Mouse (Mus musculus): Measurements from ENCODE around the gene Gpr132. TPM values are rescaled to one million over a fixed set of nuclear protein-coding genes. Genes with fewer than 3 reads are reported as not detected.
A peak's percentile ranks its signal among the peaks of the same experiment; 100 is the strongest.

The Gpr132 gene
- total and polyA plus RNA-seq, 3 experiments = 5.4 to 6.5 TPM; not detected in 1

GRCm38 (mm10) chr12:112821974-112822373 lies 46.1 kb downstream of the Gpr132 start:
- Histone ChIP-seq H3K27me3 (ENCODE audit: control insufficient read depth in 1 of 2, insufficient read depth in 2 of 2, low read length in 2 of 2) (no peaks in the 10 kb centered on the region), H3K36me3 (ENCODE audit: control insufficient read depth in 1 of 2, insufficient read depth in 2 of 2, low read length in 2 of 2) (peaks cover 51 to 58% of the 10 kb centered on the region in 2 experiments), H3K4me1 (ENCODE audit: control insufficient read depth in 1 of 2, insufficient read depth in 2 of 2, low read length in 2 of 2) (peaks cover 21 to 36% of the 10 kb centered on the region in 2 experiments), H3K9me3 (replicated peaks; ENCODE audit: insufficient read depth, low read length) (no peaks in the 10 kb centered on the region), H3K27ac (ENCODE audit: control insufficient read depth, low read depth, low read length) (no peak overlapping the region), H3K9ac (ENCODE audit: control insufficient read depth, low read depth, low read length, poor library complexity, severe bottlenecking) (no peak overlapping the region), H3K79me2 (ENCODE audit: control insufficient read depth, insufficient read depth, low read length, poor library complexity) (peaks cover 64% of the 10 kb centered on the region), H3K4me3 (ENCODE audit: control insufficient read depth in 1 of 2, insufficient read depth in 1 of 2, low read depth in 2 of 2, low read length in 2 of 2) (no peak overlapping the region)
- TF ChIP-seq POLR2AphosphoS5 (IDR thresholded peaks at IDR 0.05; ENCODE audit: borderline replicate concordance, low read depth, low read length) (0 out of 2 replicates have a peak, but pooled peaks have one; percentile 13), MAFK (IDR thresholded peaks at IDR 0.05; ENCODE audit: borderline replicate concordance, low read depth, low read length) (no peak), E2F4 (IDR thresholded peaks at IDR 0.05; ENCODE audit: borderline replicate concordance, low read depth, low read length) (no peak), KAT2A (conservative IDR thresholded peaks at IDR 0.05; ENCODE audit: low read depth, low read length) (no peak), TCF12 (IDR thresholded peaks at IDR 0.05; ENCODE audit: low read depth, low read length) (no peak)
- DNase-seq (ENCODE audit: low read depth, low spot score) = peak; percentile 61

- DNase-seq (ENCODE audit: low read depth, low spot score) = no peak
- H3K4me3 ChIP-seq (ENCODE audit: control insufficient read depth in 1 of 2, insufficient read depth in 1 of 2, low read depth in 2 of 2, low read length in 2 of 2) = no peak overlapping the region
- no peaks in the 10 kb centered on the region for H3K9me3 ChIP-seq (replicated peaks; ENCODE audit: insufficient read depth, low read length)
- peaks cover 20 to 29% of the 10 kb centered on the region in 2 experiments for H3K4me1 ChIP-seq (ENCODE audit: control insufficient read depth in 1 of 2, insufficient read depth in 2 of 2, low read length in 2 of 2)
- no peaks in the 10 kb centered on the region for H3K27me3 ChIP-seq (ENCODE audit: control insufficient read depth in 1 of 2, insufficient read depth in 2 of 2, low read length in 2 of 2)
- TF ChIP-seq MAX (IDR thresholded peaks at IDR 0.05; ENCODE audit: low read length) (no peak), RAD21 (IDR thresholded peaks at IDR 0.05; ENCODE audit: low read depth, low read length) (no peak), E2F4 (IDR thresholded peaks at IDR 0.05; ENCODE audit: borderline replicate concordance, low read depth, low read length) (no peak)
- no peak overlapping the region for H3K9ac ChIP-seq (ENCODE audit: control insufficient read depth, low read depth, low read length, poor library complexity, severe bottlenecking)
- no peak overlapping the region for H3K27ac ChIP-seq (ENCODE audit: control insufficient read depth, low read depth, low read length)
- H3K36me3 ChIP-seq (ENCODE audit: control insufficient read depth in 1 of 2, insufficient read depth in 2 of 2, low read length in 2 of 2) = peaks cover 44 to 53% of the 10 kb centered on the region in 2 experiments
- peaks cover 57% of the 10 kb centered on the region for H3K79me2 ChIP-seq (ENCODE audit: control insufficient read depth, insufficient read depth, low read length, poor library complexity)
Observed at GRCm38 (mm10) chr12:112821216-112821615, 46.8 kb downstream of the Gpr132 start.

DNA sequence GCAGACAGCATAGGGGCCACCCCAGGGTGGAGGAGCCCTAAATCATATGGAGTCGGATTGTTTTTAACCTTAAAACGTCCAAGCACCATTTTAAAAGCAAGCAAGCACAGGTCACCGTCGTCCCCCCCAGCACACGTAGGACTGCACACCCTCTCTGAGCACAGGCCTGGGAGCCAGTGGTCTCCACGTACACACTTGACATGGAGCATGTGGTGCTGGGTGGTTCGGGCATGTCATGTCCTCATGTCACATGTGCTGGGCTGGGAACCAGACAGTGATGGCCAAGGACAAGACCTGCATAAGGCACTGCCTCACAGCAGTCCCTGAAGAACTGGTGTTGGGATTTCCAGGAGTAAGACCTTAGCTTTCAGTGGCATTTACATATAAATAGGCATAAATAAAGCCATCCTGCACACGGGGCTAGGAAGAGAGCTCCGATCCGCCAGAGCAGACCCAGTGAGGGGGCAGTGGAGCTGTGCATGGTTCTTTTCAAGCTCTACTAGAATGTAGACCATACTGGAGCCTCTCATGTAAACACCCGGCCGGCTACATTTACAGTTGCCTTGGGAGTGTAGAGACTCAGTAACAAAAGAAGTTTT lies 47.5 kb downstream of the Gpr132 start:
- Histone ChIP-seq H3K4me1 (ENCODE audit: control insufficient read depth in 1 of 2, insufficient read depth in 2 of 2, low read length in 2 of 2) (peaks cover 20 to 23% of the 10 kb centered on the region in 2 experiments), H3K36me3 (ENCODE audit: control insufficient read depth in 1 of 2, insufficient read depth in 2 of 2, low read length in 2 of 2) (peaks cover 36 to 46% of the 10 kb centered on the region in 2 experiments), H3K27ac (ENCODE audit: control insufficient read depth, low read depth, low read length) (no peak overlapping the region), H3K4me3 (ENCODE audit: control insufficient read depth in 1 of 2, insufficient read depth in 1 of 2, low read depth in 2 of 2, low read length in 2 of 2) (no peak overlapping the region), H3K79me2 (ENCODE audit: control insufficient read depth, insufficient read depth, low read length, poor library complexity) (peaks cover 50% of the 10 kb centered on the region), H3K9me3 (replicated peaks; ENCODE audit: insufficient read depth, low read length) (no peaks in the 10 kb centered on the region), H3K27me3 (ENCODE audit: control insufficient read depth in 1 of 2, insufficient read depth in 2 of 2, low read length in 2 of 2) (no peaks in the 10 kb centered on the region), H3K9ac (ENCODE audit: control insufficient read depth, low read depth, low read length, poor library complexity, severe bottlenecking) (no peak overlapping the region)
- DNase-seq (ENCODE audit: low read depth, low spot score) = peak; percentile 28
- TF ChIP-seq TBP (IDR thresholded peaks at IDR 0.05; ENCODE audit: low read depth, low read length) (no peak), UBTF (IDR thresholded peaks at IDR 0.05; ENCODE audit: borderline replicate concordance, insufficient read depth, low read depth, low read length) (no peak), TCF12 (IDR thresholded peaks at IDR 0.05; ENCODE audit: low read depth, low read length) (no peak), RCOR1 (IDR thresholded peaks at IDR 0.05; ENCODE audit: low read depth, low read length) (no peak), POLR2AphosphoS2 (IDR thresholded peaks at IDR 0.05; ENCODE audit: low read length) (no peak), MEF2A (IDR thresholded peaks at IDR 0.05; ENCODE audit: extremely low read depth, insufficient replicate concordance, low read depth, low read length, poor library complexity, severe bottlenecking) (no peak)

Measured in MEL (cell line).